Mouse (Mus musculus): ENCODE data around the gene Saal1. TPM values are rescaled to one million over a fixed set of nuclear protein-coding genes. Genes with fewer than 3 reads are reported as not detected.
A peak's percentile ranks its signal among the peaks of the same experiment; 100 is the strongest.
"Not testable (repeated sequence)": the region's sequence is repeated elsewhere in the genome, so short reads cannot be mapped to it uniquely, and the experiment has no call there.

Gene Saal1
- total RNA-seq (2021), result 1 to 10 TPM; 9.3 to 9.5 TPM

DNA sequence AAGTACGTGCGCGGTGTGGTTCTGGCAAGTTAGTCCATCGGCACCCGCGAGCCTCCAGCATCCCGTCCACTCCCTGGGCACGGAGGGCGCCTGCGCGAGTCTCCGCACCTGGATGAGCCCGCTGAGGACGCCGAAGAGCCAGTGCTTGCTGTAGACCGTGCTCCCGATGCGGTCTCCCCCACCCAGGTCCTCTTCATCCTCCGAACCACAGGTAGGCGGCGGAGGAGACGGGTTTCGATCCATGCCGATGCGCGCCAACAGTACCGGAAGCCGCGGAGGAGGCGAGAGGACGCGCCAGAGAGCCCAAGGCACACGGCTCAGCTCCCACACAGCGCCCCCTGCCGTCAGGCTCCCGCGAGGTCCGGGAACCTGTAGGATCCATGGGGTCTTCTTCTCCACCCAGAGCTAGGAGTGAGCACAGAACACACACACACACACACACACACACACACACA lies at the start of gene Saal1:
Gene Saal1, minus strand, starts transcription at position 291 of the 455 bp plus-strand sequence.
- DNase-seq (ENCODE audit: extremely low spot score in 1 of 2, low spot score in 2 of 2), result peak; percentile 73 to 91
- intact Hi-C loops (cut with DNase I), result loop anchor here (5.0 kb wide), 2 partner anchors 62 to 68 kb away; no protein-coding TSS in a partner anchor

DNA sequence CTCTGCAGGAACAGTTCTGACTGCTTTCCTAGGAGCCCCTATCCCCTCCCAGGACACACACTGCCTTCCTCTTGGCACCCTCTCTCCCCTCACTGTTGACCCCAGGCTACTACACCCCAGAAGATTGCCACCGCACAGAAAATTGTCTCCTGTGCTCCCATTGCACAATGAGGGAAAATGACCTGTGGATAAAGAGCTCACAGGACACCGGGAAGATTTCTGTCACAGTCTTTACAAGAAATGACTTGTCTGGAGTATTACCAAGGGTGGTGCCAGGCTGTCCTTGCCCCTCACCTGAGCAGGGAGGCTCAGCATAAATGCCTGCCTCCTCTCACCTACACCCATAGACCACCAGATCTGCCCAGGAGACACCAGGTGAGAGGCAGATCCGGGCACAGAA lies 41.0 kb upstream of the Saal1 start, which contains the start of gene Saa2:
Gene Saa2, plus strand, starts transcription at position 301 of the 400 bp plus-strand sequence.
- no peak for DNase-seq (ENCODE audit: extremely low spot score in 1 of 2, low spot score in 2 of 2)
- intact Hi-C loops (cut with DNase I), result no loop called here

DNA sequence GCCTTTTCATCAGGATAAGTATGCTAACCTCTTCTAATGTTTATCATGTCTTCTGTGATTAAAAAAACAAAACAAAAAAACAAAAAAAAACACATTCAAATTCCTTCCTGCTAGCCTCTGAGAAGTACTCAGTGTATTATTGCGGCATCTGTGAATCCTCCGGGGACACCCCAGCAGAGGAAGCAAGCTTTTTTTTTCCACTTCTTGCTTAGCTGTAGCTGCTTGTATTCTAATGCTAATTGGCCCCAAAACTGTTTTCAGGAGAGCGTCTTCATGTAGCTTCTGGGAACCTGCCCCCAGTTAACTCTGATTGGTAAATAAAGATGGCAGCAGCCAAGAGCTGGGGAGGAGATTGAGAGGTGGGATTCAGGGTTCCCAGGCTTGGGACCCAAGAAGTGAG lies 38.0 kb upstream of the Saal1 start:
- no peak for DNase-seq (ENCODE audit: extremely low spot score in 1 of 2, low spot score in 2 of 2)
- intact Hi-C loops (cut with DNase I), result no loop called here

DNA sequence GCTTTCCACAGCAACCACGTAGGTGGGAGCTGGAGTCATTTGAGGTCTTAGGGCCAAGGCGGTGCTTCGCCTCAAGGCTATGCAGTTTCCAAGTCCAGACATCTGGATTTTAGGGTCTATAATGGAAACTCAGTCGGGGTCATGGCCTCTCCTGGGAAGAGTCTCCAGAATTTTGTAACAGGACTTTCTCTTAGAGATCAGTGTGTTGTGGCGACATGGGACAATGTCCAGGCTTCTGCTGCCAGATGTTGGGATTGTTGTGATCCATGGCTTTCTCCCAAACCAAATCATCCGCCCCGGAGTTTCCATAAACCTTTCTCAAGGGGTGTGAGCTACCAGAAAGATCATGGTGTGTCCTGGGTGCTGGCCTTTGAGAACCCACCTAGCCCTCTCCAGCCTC lies 35.9 kb upstream of the Saal1 start:
- intact Hi-C loops (cut with DNase I), result no loop called here

DNA sequence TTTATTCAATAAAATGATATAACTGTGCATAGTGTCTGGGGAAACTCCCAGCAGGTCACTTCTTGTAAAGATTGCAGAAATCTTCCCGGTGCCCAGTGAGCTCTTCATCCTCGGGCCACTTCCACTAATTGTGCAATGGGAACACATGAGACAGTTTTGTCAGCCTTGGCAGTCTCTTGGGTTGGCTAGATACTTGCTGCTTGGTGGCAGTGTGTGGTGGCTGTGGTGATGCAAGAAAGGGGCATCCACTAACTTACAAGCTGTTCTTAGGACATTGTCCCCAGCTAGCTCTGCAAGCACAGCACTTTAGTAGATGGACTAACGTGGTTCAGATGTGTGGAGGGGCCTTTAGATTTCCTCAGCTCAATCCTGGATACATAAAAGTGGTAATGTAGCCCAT lies 35.3 kb upstream of the Saal1 start:
- DNase-seq (ENCODE audit: extremely low spot score in 1 of 2, low spot score in 2 of 2), result no peak
- intact Hi-C loops (cut with DNase I), result loop anchor here (1.0 kb wide), 1 partner anchor 12 kb away; no protein-coding TSS in a partner anchor

More for the DNA sequence above, 35.9 kb upstream of the Saal1 start:
- no peak for DNase-seq (ENCODE audit: extremely low spot score in 1 of 2, low spot score in 2 of 2)

DNA sequence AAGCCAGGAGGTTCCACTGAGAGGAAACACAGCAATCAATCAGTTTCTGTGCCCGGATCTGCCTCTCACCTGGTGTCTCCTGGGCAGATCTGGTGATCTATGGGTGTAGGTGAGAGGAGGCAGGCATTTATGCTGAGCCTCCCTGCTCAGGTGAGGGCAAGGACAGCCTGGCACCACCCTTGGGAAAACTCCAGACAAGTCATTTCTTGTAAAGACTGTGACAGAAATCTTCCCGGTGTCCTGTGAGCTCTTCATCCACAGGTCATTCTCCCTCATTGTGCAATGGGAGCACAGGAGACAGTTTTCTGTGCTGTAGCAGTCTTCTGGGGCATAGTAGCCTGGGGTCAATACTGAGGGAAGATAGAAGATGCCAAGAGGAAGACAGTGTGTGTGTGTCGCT lies 32.4 kb upstream of the Saal1 start, which contains the start of gene Saa1:
Gene Saa1, minus strand, starts transcription at position 101 of the 400 bp plus-strand sequence.
- DNase-seq (ENCODE audit: extremely low spot score in 1 of 2, low spot score in 2 of 2); intact Hi-C loops (cut with DNase I): not testable (repeated sequence)

DNA sequence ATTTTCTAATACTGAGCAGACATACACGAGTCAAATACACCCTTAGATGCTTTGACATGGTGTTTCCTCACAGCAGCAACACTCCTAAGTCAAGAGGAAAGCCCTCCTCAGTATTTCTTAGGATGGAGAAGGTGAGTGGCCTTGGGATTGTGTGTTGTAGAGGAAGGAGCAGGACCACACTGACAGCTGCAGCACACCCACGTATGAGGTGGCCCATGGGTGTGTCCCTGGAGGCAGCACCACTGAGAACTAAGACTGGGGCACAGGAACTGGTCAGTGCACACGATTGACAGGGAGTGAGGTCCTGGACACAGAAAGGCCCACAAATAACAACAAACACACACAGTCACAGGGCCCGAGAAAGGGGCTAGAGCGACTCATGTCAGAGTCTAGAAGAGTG lies 29.6 kb upstream of the Saal1 start:
- intact Hi-C loops (cut with DNase I); DNase-seq (ENCODE audit: extremely low spot score in 1 of 2, low spot score in 2 of 2): not testable (repeated sequence)

DNA sequence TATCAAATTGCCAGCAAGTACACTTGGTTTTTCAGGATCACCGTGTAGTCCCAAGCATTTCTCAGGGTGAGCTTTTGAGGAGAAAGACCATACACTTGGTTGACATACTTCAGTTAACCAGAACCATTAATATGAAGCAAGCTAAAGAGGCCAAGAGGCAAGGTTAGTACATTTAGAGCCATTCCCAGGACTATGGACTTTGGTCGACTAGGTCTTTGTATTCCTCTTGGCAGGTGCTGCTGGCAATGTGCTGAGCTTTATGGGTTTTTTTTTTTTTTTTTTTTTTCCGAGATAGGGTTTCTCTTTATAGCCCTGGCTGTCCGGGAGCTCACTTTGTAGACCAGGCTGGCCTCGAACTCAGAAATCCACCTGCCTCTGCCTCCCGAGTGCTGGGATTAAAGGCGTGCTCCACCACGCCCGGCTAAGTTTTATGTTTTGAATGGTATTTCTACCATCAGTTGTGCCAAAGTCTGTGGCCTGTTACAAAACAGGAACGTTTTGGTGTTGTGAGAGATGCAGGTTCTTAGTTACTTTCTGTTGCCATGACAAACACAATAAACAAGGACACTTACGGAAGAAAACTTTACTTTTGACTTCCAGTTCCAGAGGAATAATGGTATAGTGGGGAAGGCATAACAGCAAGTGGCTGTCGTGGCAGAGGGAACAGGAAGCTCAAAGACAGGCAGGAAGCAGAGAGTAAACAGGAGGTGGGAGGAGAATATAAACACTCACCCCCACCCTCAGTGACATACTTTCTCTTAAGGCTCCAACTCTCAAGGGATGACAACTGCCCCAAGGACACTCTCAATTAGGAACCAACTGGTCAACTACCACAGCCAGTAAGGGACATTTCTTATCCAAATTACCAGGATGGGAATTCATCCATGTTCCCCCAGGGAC lies 28.3 kb upstream of the Saal1 start:
- DNase-seq (ENCODE audit: extremely low spot score in 1 of 2, low spot score in 2 of 2), result no peak
- intact Hi-C loops (cut with DNase I), result no loop called here

DNA sequence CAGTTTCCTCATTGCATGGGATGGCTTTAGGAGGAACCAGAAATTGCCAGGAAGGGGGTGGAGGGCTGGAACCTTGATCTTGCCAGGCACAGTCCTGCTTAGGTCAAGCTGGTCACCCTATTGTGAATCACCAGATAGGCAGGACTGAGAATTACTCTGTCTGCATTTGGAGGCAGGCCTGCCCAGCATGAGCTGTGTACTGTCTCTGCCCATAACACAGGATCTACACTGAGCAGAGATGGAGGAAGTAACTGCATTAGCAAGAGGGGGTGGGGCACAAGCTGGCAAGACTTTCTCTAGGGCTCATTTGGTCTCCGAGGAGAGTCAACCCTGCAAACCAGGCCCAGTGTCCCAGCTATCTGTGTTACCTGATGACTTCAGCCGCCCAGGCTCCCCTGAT lies 24.5 kb upstream of the Saal1 start:
- DNase-seq (ENCODE audit: extremely low spot score in 1 of 2, low spot score in 2 of 2), result no peak
- intact Hi-C loops (cut with DNase I), result loop anchor here (1.0 kb wide), 1 partner anchor 10 kb away; no protein-coding TSS in a partner anchor

DNA sequence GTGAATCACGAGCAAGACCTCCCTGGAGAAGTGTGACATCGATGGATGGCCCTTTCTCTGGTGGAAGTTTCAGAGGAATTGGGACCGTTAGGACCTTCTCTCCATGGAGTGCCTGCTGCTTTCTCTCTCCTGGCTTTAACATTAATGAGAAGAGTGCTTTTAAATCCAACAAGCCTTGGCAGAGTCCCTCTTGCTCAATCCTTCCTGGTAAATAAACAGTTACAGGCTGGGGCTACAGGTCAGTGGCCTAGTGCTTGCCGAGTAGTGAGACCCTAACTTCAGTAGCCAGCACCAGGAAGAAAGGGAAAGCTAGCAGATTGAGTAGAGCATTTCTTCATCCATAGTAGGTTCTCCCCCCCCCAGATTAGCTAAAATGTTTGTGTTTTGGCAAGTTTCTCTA lies 22.0 kb upstream of the Saal1 start, which contains the start of gene Saa4:
Gene Saa4, minus strand, starts transcription at position 146 of the 400 bp plus-strand sequence.
- intact Hi-C loops (cut with DNase I), result no loop called here
- no peak for DNase-seq (ENCODE audit: extremely low spot score in 1 of 2, low spot score in 2 of 2)

DNA sequence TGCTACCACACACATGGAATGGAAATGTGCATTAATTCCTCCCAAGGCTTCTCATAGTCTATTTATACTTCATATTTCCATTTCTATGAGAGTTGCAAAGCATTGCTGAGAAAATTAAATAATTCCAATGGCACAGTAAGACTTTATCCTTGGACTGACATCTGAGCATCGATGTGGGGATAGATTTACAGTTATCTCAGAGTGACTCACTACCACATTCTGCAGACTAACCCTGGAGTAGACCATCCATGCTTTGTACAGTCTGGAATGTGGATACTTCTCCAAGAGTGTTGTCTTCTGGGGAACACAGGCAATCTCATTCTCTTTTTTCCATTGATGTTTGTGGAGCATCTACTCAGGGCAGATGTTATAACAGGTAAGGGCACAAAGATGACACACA lies 17.1 kb upstream of the Saal1 start:
- intact Hi-C loops (cut with DNase I), result no loop called here
- no peak for DNase-seq (ENCODE audit: extremely low spot score in 1 of 2, low spot score in 2 of 2)

DNA sequence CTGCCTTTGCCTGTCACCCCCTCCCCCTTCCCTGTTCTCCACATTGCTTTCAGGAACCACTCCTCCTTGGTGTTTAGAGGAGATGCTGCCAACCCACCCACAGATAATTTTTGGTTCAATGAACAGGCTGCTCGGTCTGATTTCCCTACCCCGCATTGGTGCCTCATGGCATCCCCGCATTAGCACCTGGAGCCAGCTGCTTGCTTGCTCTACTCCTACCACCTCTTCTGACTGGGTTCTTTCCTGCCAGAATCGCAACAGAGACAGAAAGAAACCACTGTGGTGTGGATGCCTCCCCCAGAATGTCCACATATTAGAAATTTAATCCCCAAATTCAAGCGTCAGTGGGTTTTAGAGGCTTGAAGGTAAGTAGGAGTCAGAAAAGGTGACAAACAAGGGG lies 13.9 kb upstream of the Saal1 start:
- intact Hi-C loops (cut with DNase I), result no loop called here
- no peak for DNase-seq (ENCODE audit: extremely low spot score in 1 of 2, low spot score in 2 of 2)

DNA sequence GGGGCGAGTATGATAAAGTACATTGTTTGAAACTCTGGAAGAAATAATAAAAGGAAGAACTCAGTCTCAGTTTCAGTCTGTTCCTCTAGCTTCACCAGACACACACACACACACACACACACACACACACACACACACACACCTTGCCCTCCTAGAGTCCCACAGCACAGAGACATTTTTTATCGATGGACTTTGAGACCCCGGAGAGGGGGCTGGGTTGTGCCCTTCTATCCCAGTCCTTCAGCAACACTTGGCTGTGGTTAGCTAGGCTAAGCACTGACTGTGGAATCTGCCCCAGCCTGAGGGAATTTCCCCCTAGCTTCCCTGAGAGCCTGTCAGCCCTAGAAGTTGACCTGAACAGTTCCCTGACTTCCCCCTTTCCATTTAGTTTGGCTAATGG lies 13.4 kb upstream of the Saal1 start:
- intact Hi-C loops (cut with DNase I), result no loop called here
- DNase-seq (ENCODE audit: extremely low spot score in 1 of 2, low spot score in 2 of 2), result no peak

DNA sequence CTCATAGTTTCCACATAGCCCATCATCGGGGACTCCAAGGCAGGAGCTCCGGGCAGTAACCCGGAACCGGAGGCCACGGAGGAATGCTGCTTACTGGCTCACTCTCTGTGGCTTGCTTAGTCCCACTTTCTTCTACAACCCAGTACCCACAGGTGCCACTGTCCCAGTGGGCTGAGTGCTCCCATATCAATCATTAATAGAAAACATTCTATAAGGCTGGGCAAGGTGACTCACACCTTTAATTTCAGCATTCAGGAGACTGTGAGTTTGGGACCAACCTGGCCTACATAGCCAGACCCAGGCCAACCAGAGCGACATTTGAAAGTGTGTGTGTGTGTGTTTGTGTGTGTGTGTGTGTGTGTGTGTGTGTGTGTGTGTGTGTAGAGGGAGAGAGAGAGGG lies 12.9 kb upstream of the Saal1 start:
- no peak for DNase-seq (ENCODE audit: extremely low spot score in 1 of 2, low spot score in 2 of 2)
- intact Hi-C loops (cut with DNase I), result no loop called here

DNA sequence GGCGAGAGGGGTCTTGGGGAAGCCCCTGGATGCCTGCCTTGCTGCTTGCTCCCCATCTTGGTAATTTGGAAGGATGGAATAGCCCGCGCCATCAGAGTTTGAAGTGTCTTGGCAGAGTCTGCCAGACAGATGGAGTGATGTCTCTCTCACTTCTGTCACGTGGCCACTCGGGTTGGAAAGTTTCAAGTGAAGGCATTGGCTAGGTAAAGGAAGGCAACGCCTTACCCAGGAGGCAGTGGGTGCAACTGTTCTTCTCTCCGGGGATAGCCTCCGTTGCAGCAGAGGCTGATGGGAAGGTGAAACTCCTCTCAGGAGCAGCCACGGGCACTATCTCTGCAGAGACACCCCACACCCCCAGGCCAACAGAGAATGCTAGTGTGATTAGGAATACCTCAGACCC lies 10.0 kb upstream of the Saal1 start:
- intact Hi-C loops (cut with DNase I), result no loop called here

DNA sequence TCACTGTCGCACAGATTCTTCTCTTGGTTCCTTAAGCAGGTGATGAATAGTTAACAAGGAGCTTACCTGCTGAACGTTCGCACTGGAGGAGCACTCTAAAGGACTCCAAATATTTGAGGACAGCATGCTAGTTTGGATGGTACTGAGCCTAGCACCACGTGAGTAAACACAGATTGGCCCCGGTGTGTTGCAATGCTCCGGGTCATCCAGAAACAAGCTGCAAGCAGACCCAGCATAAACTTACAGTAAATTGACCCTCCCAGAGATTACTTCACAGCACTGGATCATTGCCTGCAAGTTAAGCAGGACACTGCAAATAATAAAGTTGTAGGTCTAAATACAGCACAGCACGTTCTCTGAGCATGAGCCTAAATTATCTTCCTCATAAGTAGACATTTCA lies 9.0 kb upstream of the Saal1 start:
- intact Hi-C loops (cut with DNase I), result no loop called here
- DNase-seq (ENCODE audit: extremely low spot score in 1 of 2, low spot score in 2 of 2), result no peak

More for the DNA sequence above, 10.0 kb upstream of the Saal1 start:
- no peak for DNase-seq (ENCODE audit: extremely low spot score in 1 of 2, low spot score in 2 of 2)

DNA sequence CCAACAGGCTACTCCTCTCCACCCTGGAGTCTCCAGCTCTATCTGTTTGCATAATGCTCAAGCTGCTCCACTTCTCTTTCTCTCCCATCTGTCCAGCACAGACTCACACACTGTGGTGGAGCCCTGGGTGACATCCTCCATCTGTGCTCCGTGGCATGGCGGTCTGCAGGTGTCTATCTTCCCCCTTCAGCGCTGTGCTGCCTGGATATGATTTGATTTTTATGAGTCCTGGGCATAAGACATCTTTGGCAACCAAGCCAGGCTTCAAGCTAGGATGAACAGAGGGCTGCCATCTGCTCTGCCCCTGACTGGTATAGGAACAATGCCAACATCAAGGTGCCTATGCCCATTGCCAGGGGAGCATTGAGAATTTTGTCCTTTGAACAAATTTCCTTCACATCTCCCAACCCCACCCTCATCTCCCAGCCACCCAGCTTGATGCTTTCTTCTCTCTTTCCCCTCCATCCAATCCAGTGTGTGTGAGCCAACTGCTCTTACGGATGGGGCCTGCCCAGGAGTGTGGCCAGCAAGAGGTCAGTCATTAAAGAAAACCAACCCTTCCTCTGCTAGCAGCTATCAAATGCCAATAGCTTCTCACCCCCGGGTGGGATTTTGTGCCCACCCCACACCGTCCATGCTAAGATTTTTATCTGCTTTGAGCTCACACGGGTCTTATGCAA lies 8.3 kb upstream of the Saal1 start:
- intact Hi-C loops (cut with DNase I), result no loop called here
- DNase-seq (ENCODE audit: extremely low spot score in 1 of 2, low spot score in 2 of 2), result no peak

DNA sequence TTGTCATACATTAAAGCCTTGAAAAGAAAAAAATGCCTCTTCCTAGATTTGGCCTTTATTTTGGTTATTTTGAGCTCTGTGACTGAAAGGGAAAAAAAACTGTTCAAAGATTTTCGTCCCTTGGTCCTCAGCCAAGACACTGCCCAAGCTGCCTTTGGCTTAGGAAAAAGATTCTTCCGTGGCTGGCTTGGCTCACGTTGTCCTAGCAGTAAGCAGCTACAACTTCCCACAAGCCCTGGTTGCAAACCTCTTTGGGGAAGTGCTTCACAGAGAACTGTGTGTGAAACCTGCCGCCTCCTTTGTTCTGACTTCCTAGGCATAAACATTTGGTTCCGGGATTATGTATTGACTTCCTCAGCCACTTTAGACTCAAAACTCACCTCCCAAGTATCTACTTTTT lies 6.4 kb upstream of the Saal1 start:
- intact Hi-C loops (cut with DNase I), result no loop called here
- DNase-seq (ENCODE audit: extremely low spot score in 1 of 2, low spot score in 2 of 2), result peak in 1 of 2 experiments; percentile 61

DNA sequence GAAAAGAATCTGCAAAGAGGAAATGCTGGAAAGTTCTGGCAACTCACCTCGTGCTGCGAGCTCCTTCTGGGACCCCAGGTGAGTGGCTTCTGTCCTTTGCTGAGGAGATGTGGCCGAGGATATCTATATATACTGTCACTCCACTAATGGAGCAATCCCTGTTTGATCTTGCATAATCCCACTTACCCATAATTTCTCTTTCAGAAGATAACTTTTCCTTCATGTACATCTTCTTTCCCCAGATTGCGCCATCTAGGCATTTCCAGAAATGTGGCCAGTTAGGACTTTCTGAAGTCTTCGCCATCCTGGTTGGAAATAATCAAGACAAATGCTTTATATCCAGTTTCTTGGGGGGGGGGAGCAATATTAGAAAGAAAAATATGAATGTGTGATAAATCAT lies 5.1 kb upstream of the Saal1 start, which contains the start of gene Saa3:
Gene Saa3, minus strand, starts transcription at position 101 of the 400 bp plus-strand sequence.
- intact Hi-C loops (cut with DNase I), result no loop called here
- no peak for DNase-seq (ENCODE audit: extremely low spot score in 1 of 2, low spot score in 2 of 2)
